Mouse (Mus musculus) limb, embryonic 11.5 days (tissue): ENCODE results near the gene Pdzd7. TPM values are rescaled to one million over a fixed set of nuclear protein-coding genes. Genes with fewer than 3 reads are reported as not detected.
A peak's percentile ranks its signal among the peaks of the same experiment; 100 is the strongest.

ENCODE experiments used
- ATAC-seq: fragments of 200-750 bp; cut with Nextera tagmentation; 2 replicates; pipeline ENCODE4 v1.8.0; 2017; ENCODE audit warnings: low read depth; ENCODE audit not compliant: insufficient number of reproducible peaks, low FRiP score, low TSS enrichment
- DNase-seq: peaks from one replicate; pipeline ENCODE4 v3.0.0-alpha.2; 2015; ENCODE audit warnings: low spot score
- H3K27ac ChIP-seq: fragments of 300-500 bp; sonication (generic); replicated peaks from 2 replicates; pipeline ENCODE4 v1.5.1; 2014; ENCODE audit warnings: low read depth, mild to moderate bottlenecking, low read length
- H3K27me3 ChIP-seq: fragments of 300-500 bp; sonication (generic); 2 replicates; pipeline ENCODE4 v1.6.1; 2014; ENCODE audit warnings: mild to moderate bottlenecking, low read length, mixed read lengths; ENCODE audit not compliant: control insufficient read depth, insufficient read depth
- H3K36me3 ChIP-seq: fragments of 300-500 bp; sonication (generic); 2 replicates; pipeline ENCODE4 v1.6.1; 2014; ENCODE audit warnings: mild to moderate bottlenecking, low read length, moderate library complexity, mixed read lengths; ENCODE audit not compliant: control insufficient read depth, insufficient read depth
- H3K4me1 ChIP-seq: fragments of 300-500 bp; sonication (generic); 2 replicates; pipeline ENCODE4 v1.6.1; 2014; ENCODE audit warnings: low read length, mixed read lengths; ENCODE audit not compliant: control insufficient read depth, insufficient read depth
- H3K4me2 ChIP-seq: fragments of 300-500 bp; sonication (generic); 2 replicates; pipeline ENCODE4 v1.6.1; 2014; ENCODE audit warnings: low read depth, mild to moderate bottlenecking, moderate library complexity; ENCODE audit not compliant: severe bottlenecking
- H3K4me3 ChIP-seq: fragments of 300-500 bp; sonication (generic); 2 replicates; pipeline ENCODE4 v1.5.1; 2014; ENCODE audit warnings: low read depth, low read length
- H3K9ac ChIP-seq: fragments of 300-500 bp; sonication (generic); 2 replicates; pipeline ENCODE4 v1.6.1; 2014; ENCODE audit warnings: mild to moderate bottlenecking, low read length
- H3K9me3 ChIP-seq: fragments of 300-500 bp; sonication (generic); 2 replicates; pipeline ENCODE4 v1.6.1; 2016; ENCODE audit warnings: low read length; ENCODE audit not compliant: control insufficient read depth
- WGBS: fragments of 180-500 bp; shearing (Covaris S2); extraction: QIAGEN DNeasy Blood & Tissue Kit; methylation state at CpG from one replicate; pipeline ENCODE4 v1.1.7; 2014; 5-methylcytosine and 5-hydroxymethylcytosine counted together
- polyA plus RNA-seq: library from polyadenylated mRNA; unstranded; fragments of >200 nt; fragmentation: Nextera tagmentation; extraction: Ambion mirVana; gene quantifications from 2 replicates; pipeline ENCODE4 v1.2.1, GENCODE M21; 2014

Gene Pdzd7
- polyA plus RNA-seq, 1 experiment from 2014 or later = 0.21 TPM

- H3K4me1 ChIP-seq = peaks cover 29% of the 10 kb centered on the region
- H3K9ac ChIP-seq = no peak overlapping the region; the same call in 1 of the 2 replicates
- ATAC-seq (no peak), DNase-seq (peak; percentile 73)
- no peaks in the 10 kb centered on the region for H3K9me3 ChIP-seq
- no peak overlapping the region for H3K27ac ChIP-seq
- H3K4me2 ChIP-seq = peak overlapping the region; percentile 76
- peaks cover 61% of the 10 kb centered on the region for H3K27me3 ChIP-seq
- no peaks in the 10 kb centered on the region for H3K36me3 ChIP-seq
- under 1% methylated on average over 62 of the region's 62 CpGs for WGBS
- H3K4me3 ChIP-seq = peak overlapping the region; percentile 30
Observed at GRCm38 (mm10) chr19:45076586-45077510, 31.3 kb upstream of the Pdzd7 start.

- no peak overlapping the region for H3K9ac ChIP-seq
- 8% methylated on average over 17 of the region's 17 CpGs for WGBS
- H3K27ac ChIP-seq = no peak overlapping the region
- H3K4me3 ChIP-seq = peak overlapping the region; percentile 55
- H3K27me3 ChIP-seq = peaks cover 60% of the 10 kb centered on the region
- no peaks in the 10 kb centered on the region for H3K36me3 ChIP-seq
- DNase-seq (no peak), ATAC-seq (no peak)
- peaks cover 28% of the 10 kb centered on the region for H3K4me1 ChIP-seq
- peak overlapping the region; percentile 76; the same call in 1 of the 2 replicates for H3K4me2 ChIP-seq
- no peaks in the 10 kb centered on the region for H3K9me3 ChIP-seq
Observed at GRCm38 (mm10) chr19:45076036-45076575, 30.6 kb upstream of the Pdzd7 start.

- DNase-seq (no peak), ATAC-seq (peak; percentile 53)
- Histone ChIP-seq H3K36me3 (no peaks in the 10 kb centered on the region), H3K4me3 (peak overlapping the region; percentile 55), H3K27ac (no peak overlapping the region), H3K4me2 (peak overlapping the region; percentile 76), H3K27me3 (peaks cover 54% of the 10 kb centered on the region), H3K9ac (no peak overlapping the region), H3K9me3 (no peaks in the 10 kb centered on the region), H3K4me1 (peaks cover 22% of the 10 kb centered on the region)
- under 1% methylated on average over 32 of the region's 32 CpGs for WGBS
Observed at GRCm38 (mm10) chr19:45075323-45076035, 30.0 kb upstream of the Pdzd7 start.

GRCm38 (mm10) chr19:45074580-45075322 lies 29.2 kb upstream of the Pdzd7 start, which contains the start of gene Kazald1:
TSS of gene Kazald1 (plus strand) at chr19:45075241.
- Histone ChIP-seq H3K9ac (peak within 1 kb of the TSS; percentile 62), H3K4me3 (peak within 1 kb of the TSS; percentile 55), H3K4me2 (peak within 1 kb of the TSS; percentile 76), H3K9me3 (no peaks in the 10 kb centered on the region), H3K27me3 (peaks cover 47% of the 10 kb centered on the region), H3K27ac (peak within 1 kb of the TSS; percentile 49), H3K4me1 (peaks cover 15% of the 10 kb centered on the region), H3K36me3 (no peaks in the 10 kb centered on the region)
- peak; percentile 95 for DNase-seq
- under 1% methylated on average over 45 of the region's 45 CpGs for WGBS
- peak; percentile 78 for ATAC-seq

- 9% methylated on average over 20 of the region's 20 CpGs for WGBS
- no peaks in the 10 kb centered on the region for H3K36me3 ChIP-seq
- H3K4me2 ChIP-seq = peak overlapping the region; percentile 76
- H3K27me3 ChIP-seq = peaks cover 39% of the 10 kb centered on the region
- H3K9ac ChIP-seq = peak overlapping the region; percentile 62
- peaks cover 11% of the 10 kb centered on the region for H3K4me1 ChIP-seq
- H3K9me3 ChIP-seq = no peaks in the 10 kb centered on the region
- H3K4me3 ChIP-seq = peak overlapping the region; percentile 55
- ATAC-seq (no peak), DNase-seq (peak; percentile 93)
- H3K27ac ChIP-seq = peak overlapping the region; percentile 49; the same call in 1 of the 2 replicates
Observed at GRCm38 (mm10) chr19:45073871-45074542, 28.5 kb upstream of the Pdzd7 start.

GRCm38 (mm10) chr19:45067758-45068510 lies 22.4 kb upstream of the Pdzd7 start:
- Histone ChIP-seq H3K36me3 (no peaks in the 10 kb centered on the region), H3K4me1 (no peaks in the 10 kb centered on the region), H3K4me2 (no peak overlapping the region), H3K4me3 (no peak overlapping the region), H3K27me3 (peaks cover 45% of the 10 kb centered on the region), H3K9me3 (no peaks in the 10 kb centered on the region), H3K27ac (no peak overlapping the region), H3K9ac (no peak overlapping the region)
- ATAC-seq (no peak), DNase-seq (no peak)
- 78% methylated on average over 7 of the region's 7 CpGs for WGBS

GRCm38 (mm10) chr19:45067170-45067569 lies 21.7 kb upstream of the Pdzd7 start:
- WGBS = 24% methylated on average over 17 of the region's 17 CpGs
- no peak overlapping the region for H3K27ac ChIP-seq
- H3K4me3 ChIP-seq = no peak overlapping the region
- H3K9ac ChIP-seq = no peak overlapping the region
- H3K9me3 ChIP-seq = no peaks in the 10 kb centered on the region
- no peak for DNase-seq
- peaks cover 45% of the 10 kb centered on the region for H3K27me3 ChIP-seq
- H3K4me2 ChIP-seq = no peak overlapping the region
- ATAC-seq = no peak
- no peaks in the 10 kb centered on the region for H3K36me3 ChIP-seq
- H3K4me1 ChIP-seq = no peaks in the 10 kb centered on the region
